Mouse (Mus musculus) bone marrow, adult 2 months (tissue): ENCODE measurements around the gene Slx1b. TPM values are rescaled to one million over a fixed set of nuclear protein-coding genes. Genes with fewer than 3 reads are reported as not detected.
"Not testable (repeated sequence)": the region's sequence is repeated elsewhere in the genome, so short reads cannot be mapped to it uniquely, and the experiment has no call there.

ENCODE experiments used
- H3K27ac ChIP-seq: fragments of 200-500 bp; 2 replicates; pipeline ENCODE4 v1.5.1; 2012; ENCODE audit warnings: low read depth, mild to moderate bottlenecking, control low read depth, inconsistent platforms, low read length; ENCODE audit not compliant: control insufficient read depth, poor library complexity, insufficient read depth
- H3K4me1 ChIP-seq: fragments of 200-500 bp; 2 replicates; pipeline ENCODE4 v1.6.1; 2011; ENCODE audit warnings: low read length; ENCODE audit not compliant: control insufficient read depth, insufficient read depth
- H3K4me3 ChIP-seq: fragments of 200-500 bp; replicated peaks from 2 replicates; pipeline ENCODE3; 2011; ENCODE audit warnings: mild to moderate bottlenecking, low read depth, low read length, control low read depth; ENCODE audit not compliant: control insufficient read depth
- CTCF ChIP-seq: fragments of 200-500 bp; IDR thresholded peaks from 2 replicates; pipeline ENCODE4 v1.5.1; 2011; ENCODE audit warnings: low read length, control low read depth; ENCODE audit not compliant: control insufficient read depth, insufficient read depth
- POLR2A ChIP-seq: fragments of 200-500 bp; IDR thresholded peaks from 2 replicates; pipeline ENCODE4 v1.6.1; 2011; ENCODE audit warnings: low read depth, mild to moderate bottlenecking, control low read depth, low read length, borderline replicate concordance; ENCODE audit not compliant: control insufficient read depth
- WGBS: fragments of 180-500 bp; shearing (Covaris S2); methylation state at CpG from one replicate; pipeline ENCODE4 v1.1.7; 2018; 5-methylcytosine and 5-hydroxymethylcytosine counted together
- polyA plus RNA-seq: library from polyadenylated mRNA; stranded (reverse); fragments of >200 nt; gene quantifications from 2 replicates; pipeline ENCODE4 v1.2.4, GENCODE M21; 2011; ENCODE audit warnings: low replicate concordance; ENCODE audit not compliant: missing spikeins, insufficient read depth, insufficient read length

Slx1b gene
- polyA plus RNA-seq, 1 experiment: 11.1 TPM

GRCm38 (mm10) chr7:126694441-126695051 lies 1.0 kb downstream of the Slx1b start:
- Histone ChIP-seq H3K4me1 (no peaks in the 10 kb centered on the region; the same call in 1 of the 2 replicates), H3K27ac (no peak overlapping the region), H3K4me3 (no peak overlapping the region)
- 74% methylated on average over 10 of the region's 10 CpGs for WGBS
- TF ChIP-seq POLR2A (no peak), CTCF (no peak)

GRCm38 (mm10) chr7:126693781-126694180 lies 1.8 kb downstream of the Slx1b start:
- Histone ChIP-seq H3K4me3 (no peak overlapping the region), H3K27ac (no peak overlapping the region), H3K4me1 (no peaks in the 10 kb centered on the region; the same call in 1 of the 2 replicates)
- TF ChIP-seq POLR2A: no peak
- TF ChIP-seq CTCF: no peak
- WGBS: 71% methylated on average over 7 of the region's 7 CpGs

GRCm38 (mm10) chr7:126693256-126693655 lies 2.3 kb downstream of the Slx1b start:
- H3K4me1 ChIP-seq: peaks cover under 1% of the 10 kb centered on the region; the same call in 1 of the 2 replicates
- no peak overlapping the region for H3K27ac ChIP-seq
- no peak overlapping the region for H3K4me3 ChIP-seq
- WGBS: 4% methylated on average over 3 of the region's 3 CpGs
- TF ChIP-seq CTCF (peak; percentile 91), POLR2A (no peak)

- no peak overlapping the region for H3K4me3 ChIP-seq
- H3K27ac ChIP-seq: no peak overlapping the region
- H3K4me1 ChIP-seq: peaks cover 1% of the 10 kb centered on the region; the same call in 1 of the 2 replicates
- TF ChIP-seq CTCF: no peak
- 0 out of 2 replicates have a peak, but pooled peaks have one; percentile 26 for TF ChIP-seq POLR2A
- WGBS: 93% methylated on average over 26 of the region's 26 CpGs
Measured at GRCm38 (mm10) chr7:126692426-126692825, 3.2 kb downstream of the Slx1b start.

GRCm38 (mm10) chr7:126691676-126692075 lies 3.9 kb downstream of the Slx1b start:
- Histone ChIP-seq H3K4me1 (peaks cover 1% of the 10 kb centered on the region; the same call in 1 of the 2 replicates), H3K4me3 (no peak overlapping the region), H3K27ac (no peak overlapping the region)
- 76% methylated on average over 5 of the region's 5 CpGs for WGBS
- no peak for TF ChIP-seq CTCF

GRCm38 (mm10) chr7:126690737-126691136 lies 4.8 kb downstream of the Slx1b start:
- 84% methylated on average over 3 of the region's 3 CpGs for WGBS
- Histone ChIP-seq H3K27ac (no peak overlapping the region), H3K4me1 (peaks cover 1% of the 10 kb centered on the region; the same call in 1 of the 2 replicates), H3K4me3 (no peak overlapping the region)
- TF ChIP-seq POLR2A: no peak

- WGBS: 64% methylated on average over 3 of the region's 3 CpGs
- Histone ChIP-seq H3K27ac (no peak overlapping the region), H3K4me3 (no peak overlapping the region), H3K4me1 (peaks cover 1% of the 10 kb centered on the region; the same call in 1 of the 2 replicates)
- TF ChIP-seq CTCF: no peak
- no peak for TF ChIP-seq POLR2A
Measured at GRCm38 (mm10) chr7:126689021-126689420, 6.6 kb downstream of the Slx1b start.

- not testable (repeated sequence) for H3K27ac ChIP-seq, H3K4me1 ChIP-seq, H3K4me3 ChIP-seq
- WGBS: 48% methylated on average over 4 of the region's 4 CpGs
Measured at GRCm38 (mm10) chr7:126688156-126688555, 7.4 kb downstream of the Slx1b start.

GRCm38 (mm10) chr7:126681221-126681620 lies 14.4 kb downstream of the Slx1b start:
- 93% methylated on average over 5 of the region's 5 CpGs for WGBS
- no peak overlapping the region for H3K4me3 ChIP-seq
- TF ChIP-seq POLR2A: no peak
- no peak for TF ChIP-seq CTCF
- H3K4me1 ChIP-seq: no peaks in the 10 kb centered on the region
- no peak overlapping the region for H3K27ac ChIP-seq
